Comparison of ENCODE assay signal across 12 mouse cellular contexts in the genomic region with DNA sequence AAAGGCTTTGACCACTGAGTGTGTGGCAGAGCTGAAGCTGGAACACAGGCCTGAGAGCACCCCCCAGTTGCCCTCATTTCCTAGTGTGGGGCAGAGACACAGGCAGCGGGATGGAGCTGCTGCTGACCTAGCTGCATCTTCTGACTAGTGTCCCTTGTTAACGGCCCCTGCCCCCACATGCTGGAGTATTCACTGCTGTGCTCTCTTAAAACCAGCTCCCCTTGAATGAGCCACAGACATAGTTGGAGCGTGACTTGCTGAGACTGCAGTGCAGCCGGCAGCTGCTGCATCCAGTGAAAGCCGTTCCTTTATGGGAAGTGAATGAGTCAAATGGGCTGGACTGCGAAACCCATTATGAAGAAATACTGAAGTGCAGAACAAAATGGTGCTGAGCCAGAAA. TPM values are rescaled to one million over a fixed set of nuclear protein-coding genes. Genes with fewer than 3 reads are reported as not detected.
DNase-seq lines count a peak whose midpoint lies in the region; ATAC-seq and TF ChIP-seq lines count a peak whose summit lies in the region.
"Had no signal": no experiment of that assay in that cellular context is flagged by ENCODE, and none has a peak within 500 bp of the region (broad histone marks: within the 10 kb centered on the region; RNA-seq: fewer than 3 reads in every experiment).

No protein-coding gene starts in this region.

- H3K27me3 ChIP-seq in hindbrain, embryonic 13.5 days = no peaks in the 10 kb centered on the region
- H3K27me3 ChIP-seq in hindbrain, embryonic 10.5 days (ENCODE audit: insufficient read depth, poor library complexity, severe bottlenecking) = no peaks in the 10 kb centered on the region
- H3K27me3 ChIP-seq in spleen, adult 2 months (ENCODE audit: control insufficient read depth, insufficient read depth, low read length) = no peaks in the 10 kb centered on the region
- no peaks in the 10 kb centered on the region for H3K27me3 ChIP-seq in midbrain, embryonic 10.5 days (ENCODE audit: low read depth, poor library complexity, severe bottlenecking)
- H3K27me3 ChIP-seq: heart, embryonic 13.5 days had no signal

- H3K4me2 ChIP-seq in hindbrain, embryonic 13.5 days = no peak overlapping the region
- H3K4me2 ChIP-seq: heart, embryonic 13.5 days; lung, embryonic 14.5 days had no signal

- peaks cover 79% of the 10 kb centered on the region for H3K36me3 ChIP-seq in hindbrain, embryonic 13.5 days
- H3K36me3 ChIP-seq in hindbrain, embryonic 10.5 days = peaks cover 82% of the 10 kb centered on the region
- H3K36me3 ChIP-seq in spleen, adult 2 months (ENCODE audit: control insufficient read depth, insufficient read depth, low read length) = peaks cover 35% of the 10 kb centered on the region
- peaks cover 81% of the 10 kb centered on the region for H3K36me3 ChIP-seq in midbrain, embryonic 10.5 days

- no peak for TF ChIP-seq POLR2A in spleen, adult 2 months (IDR thresholded peaks at IDR 0.05; ENCODE audit: low read depth, low read length)

- H3K4me1 ChIP-seq in hindbrain, embryonic 13.5 days (replicated peaks) = no peaks in the 10 kb centered on the region
- H3K4me1 ChIP-seq in hindbrain, embryonic 10.5 days (replicated peaks) = peaks cover 3% of the 10 kb centered on the region; the same call in 1 of the 2 replicates
- H3K4me1 ChIP-seq in spleen, adult 2 months (ENCODE audit: control insufficient read depth, insufficient read depth, insufficient read length) = no peaks in the 10 kb centered on the region
- H3K4me1 ChIP-seq in midbrain, embryonic 10.5 days = no peaks in the 10 kb centered on the region

- 0 out of 2 replicates have a peak overlapping the region, but pooled peaks have one; percentile 30 for H3K27ac ChIP-seq in hindbrain, embryonic 13.5 days
- no peak overlapping the region for H3K27ac ChIP-seq in hindbrain, embryonic 10.5 days
- peak overlapping the region; percentile 50; the same call in 1 of the 2 replicates for H3K27ac ChIP-seq in spleen, adult 2 months (ENCODE audit: insufficient read depth, low read length)
- H3K27ac ChIP-seq in midbrain, embryonic 10.5 days (replicated peaks) = no peak overlapping the region
- H3K27ac ChIP-seq: layer of hippocampus, adult 2 months had no signal

- no peak for DNase-seq in hindbrain, embryonic 10.5 days (ENCODE audit: low spot score)
- DNase-seq in spleen, adult 2 months (ENCODE audit: low read depth in 1 of 2, low spot score in 2 of 2) = no peak
- DNase-seq in spleen, adult 12 weeks (ENCODE audit: low spot score) = no peak
- DNase-seq in lung, postnatal 25 days (ENCODE audit: low spot score) = peak; percentile 35
- DNase-seq in retina, postnatal 1 day = no peak
- no peak for DNase-seq in midbrain, embryonic 10.5 days (ENCODE audit: low spot score)
- DNase-seq: lung, embryonic 14.5 days; thymus, postnatal 14 days had no signal

- no peak overlapping the region; the same call in 1 of the 2 replicates for H3K9ac ChIP-seq in hindbrain, embryonic 13.5 days
- H3K9ac ChIP-seq: heart, embryonic 13.5 days; lung, embryonic 14.5 days had no signal

- WGBS in hindbrain, embryonic 13.5 days = 72% methylated on average over 6 of the region's 6 CpGs
- 80% methylated on average over 6 of the region's 6 CpGs for WGBS in hindbrain, embryonic 10.5 days
- 79% methylated on average over 6 of the region's 6 CpGs for WGBS in spleen, adult 2 months
- 92% methylated on average over 6 of the region's 6 CpGs for WGBS in midbrain, embryonic 10.5 days

- no peak overlapping the region for H3K4me3 ChIP-seq in hindbrain, embryonic 13.5 days
- no peak overlapping the region for H3K4me3 ChIP-seq in hindbrain, embryonic 10.5 days
- H3K4me3 ChIP-seq in spleen, adult 2 months (ENCODE audit: extremely low read depth, insufficient read depth, insufficient read length) = no peak overlapping the region
- no peak overlapping the region for H3K4me3 ChIP-seq in midbrain, embryonic 10.5 days
- H3K4me3 ChIP-seq: heart, embryonic 13.5 days; layer of hippocampus, adult 2 months had no signal

- TF ChIP-seq CTCF in spleen, adult 2 months (IDR thresholded peaks at IDR 0.05; ENCODE audit: extremely low read depth, insufficient read depth, insufficient read length, insufficient replicate concordance) = no peak

- no peaks in the 10 kb centered on the region for H3K9me3 ChIP-seq in hindbrain, embryonic 13.5 days
- H3K9me3 ChIP-seq in hindbrain, embryonic 10.5 days = no peaks in the 10 kb centered on the region
- H3K9me3 ChIP-seq in midbrain, embryonic 10.5 days (replicated peaks) = no peaks in the 10 kb centered on the region

- ATAC-seq in hindbrain, embryonic 13.5 days (ENCODE audit: low FRiP score) = no peak

RNA-seq across cellular contexts. Expression of a gene that starts 23.4 kb away (rescaled TPM):
- polyA plus RNA-seq in hindbrain, embryonic 13.5 days (2015; fragmentation: Nextera tagmentation; extraction: Ambion mirVana) = 25.1 and 25.3 TPM in 2 replicates
- 9.2 and 9.9 TPM in 2 replicates for polyA plus RNA-seq in hindbrain, embryonic 10.5 days (2016; fragmentation: Nextera tagmentation; extraction: Ambion mirVana)
- 109 and 136 TPM in 2 replicates for polyA plus RNA-seq in spleen, adult 2 months (2012; rRNA removed)
- polyA plus RNA-seq in midbrain, embryonic 10.5 days (2016; fragmentation: Nextera tagmentation; extraction: Ambion mirVana) = 7.1 and 9.0 TPM in 2 replicates

RNA-seq across cellular contexts. Expression of a gene that starts 23.8 kb away (rescaled TPM):
- not detected in 2 replicates for polyA plus RNA-seq in hindbrain, embryonic 13.5 days (2015; fragmentation: Nextera tagmentation; extraction: Ambion mirVana)
- 2.5 and 5.1 TPM in 2 replicates for polyA plus RNA-seq in hindbrain, embryonic 10.5 days (2016; fragmentation: Nextera tagmentation; extraction: Ambion mirVana)
- polyA plus RNA-seq in spleen, adult 2 months (2012; rRNA removed) = 0.60 TPM in 1 of 2 replicates, not detected in the other
- 1.0 and 2.1 TPM in 2 replicates for polyA plus RNA-seq in midbrain, embryonic 10.5 days (2016; fragmentation: Nextera tagmentation; extraction: Ambion mirVana)
- polyA plus RNA-seq: cortical plate, adult 2 months had no signal

RNA-seq across cellular contexts. Expression of a gene that starts 40.3 kb away (rescaled TPM):
- polyA plus RNA-seq in hindbrain, embryonic 13.5 days (2015; fragmentation: Nextera tagmentation; extraction: Ambion mirVana) = 36.3 and 39.7 TPM in 2 replicates
- polyA plus RNA-seq in hindbrain, embryonic 10.5 days (2016; fragmentation: Nextera tagmentation; extraction: Ambion mirVana) = 2.6 and 4.7 TPM in 2 replicates
- 0.05 TPM in 1 of 2 replicates, not detected in the other for polyA plus RNA-seq in spleen, adult 2 months (2012; rRNA removed)
- 1.4 and 2.4 TPM in 2 replicates for polyA plus RNA-seq in midbrain, embryonic 10.5 days (2016; fragmentation: Nextera tagmentation; extraction: Ambion mirVana)

RNA-seq across cellular contexts. Expression of a gene that starts 55.3 kb away (rescaled TPM):
- 5.4 and 6.5 TPM in 2 replicates for polyA plus RNA-seq in hindbrain, embryonic 13.5 days (2015; fragmentation: Nextera tagmentation; extraction: Ambion mirVana)
- 0.72 and 1.8 TPM in 2 replicates for polyA plus RNA-seq in hindbrain, embryonic 10.5 days (2016; fragmentation: Nextera tagmentation; extraction: Ambion mirVana)
- polyA plus RNA-seq in spleen, adult 2 months (2012; rRNA removed) = 0.58 and 0.70 TPM in 2 replicates
- 0.50 and 0.78 TPM in 2 replicates for polyA plus RNA-seq in midbrain, embryonic 10.5 days (2016; fragmentation: Nextera tagmentation; extraction: Ambion mirVana)

Comparison
In these comparisons a context has a peak if more than half of its experiments do, and no peak if none do; other contexts are left out.
1. H3K27ac ChIP-seq: peak in hindbrain, embryonic 13.5 days (single experiment) and spleen, adult 2 months (single experiment); none in hindbrain, embryonic 10.5 days (single experiment) and midbrain, embryonic 10.5 days (single experiment).